Mouse (Mus musculus): ENCODE measurements around the gene Rspo4. TPM values are rescaled to one million over a fixed set of nuclear protein-coding genes. Genes with fewer than 3 reads are reported as not detected.

Gene Rspo4
- polyA plus RNA-seq, 1 experiment from 2014 or later = not detected

DNA sequence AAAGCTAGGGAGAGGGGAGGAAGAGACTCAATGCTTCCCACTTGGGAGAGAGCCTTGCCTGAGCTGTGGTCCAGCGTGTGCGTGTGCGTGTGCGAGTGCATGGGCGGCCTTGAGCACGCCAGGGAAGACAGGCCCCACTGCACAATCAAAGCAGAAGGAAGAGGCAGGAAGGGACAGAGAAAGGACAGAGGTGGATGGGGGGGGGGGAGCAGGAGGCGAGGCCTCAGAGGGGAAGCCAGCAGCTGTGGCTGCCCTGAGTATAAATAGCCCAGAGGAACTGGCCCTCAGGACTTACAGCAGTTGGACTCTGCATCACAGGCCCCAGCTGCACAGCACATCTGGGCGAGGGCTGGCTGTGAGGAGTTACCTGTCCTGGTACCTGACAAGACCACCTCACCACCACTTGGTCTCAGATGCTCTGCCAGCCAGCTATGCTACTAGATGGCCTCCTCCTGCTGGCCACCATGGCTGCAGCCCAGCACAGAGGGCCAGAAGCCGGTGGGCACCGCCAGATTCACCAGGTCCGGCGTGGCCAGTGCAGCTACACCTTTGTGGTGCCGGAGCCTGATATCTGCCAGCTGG lies 68.3 kb downstream of the Rspo4 start, which contains the start of gene Angpt4:
Angpt4 (plus strand) TSS at position 292 of the 582 bp plus-strand sequence.
- Histone ChIP-seq H3K36me3 (replicated peaks) (no peaks in the 10 kb centered on the region), H3K9me3 (replicated peaks) (no peaks in the 10 kb centered on the region), H3K4me3 (replicated peaks) (no peak within 1 kb of the TSS), H3K27me3 (no peaks in the 10 kb centered on the region), H3K27ac (replicated peaks) (no peak within 1 kb of the TSS), H3K4me2 (no peak within 1 kb of the TSS), H3K9ac (no peak within 1 kb of the TSS), H3K4me1 (replicated peaks) (no peaks in the 10 kb centered on the region)
- no peak for ATAC-seq (ENCODE audit: insufficient read depth)
- 52% methylated on average over 13 of the region's 13 CpGs for WGBS (ENCODE audit: insufficient replicate concordance)

DNA sequence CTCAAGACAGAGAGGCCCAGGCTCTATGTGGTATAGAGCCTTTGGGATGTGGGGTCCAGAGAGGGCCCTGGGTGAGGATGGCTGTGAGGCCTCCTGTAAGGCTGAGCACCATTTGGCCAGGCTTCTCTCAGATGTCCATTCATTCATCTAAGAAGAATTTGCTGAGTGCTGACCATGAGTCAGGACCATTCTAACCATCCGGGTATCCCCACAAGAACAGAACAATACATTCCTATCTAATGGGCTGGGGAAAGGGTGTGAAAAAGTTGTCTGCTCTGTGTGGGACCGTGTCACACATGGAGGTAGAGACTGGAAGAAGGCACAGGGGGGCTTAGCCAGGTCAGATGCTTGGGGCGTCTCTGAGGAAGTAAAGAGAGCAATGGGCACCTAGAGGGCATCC lies 69.0 kb downstream of the Rspo4 start:
- H3K4me2 ChIP-seq = no peak overlapping the region
- no peak overlapping the region for H3K27ac ChIP-seq (replicated peaks)
- WGBS (ENCODE audit: insufficient replicate concordance) = 52% methylated on average over 3 of the region's 3 CpGs
- no peaks in the 10 kb centered on the region for H3K9me3 ChIP-seq (replicated peaks)
- H3K4me3 ChIP-seq (replicated peaks) = no peak overlapping the region
- H3K27me3 ChIP-seq = no peaks in the 10 kb centered on the region
- no peak overlapping the region for H3K9ac ChIP-seq
- H3K36me3 ChIP-seq (replicated peaks) = no peaks in the 10 kb centered on the region
- ATAC-seq (ENCODE audit: insufficient read depth) = no peak
- H3K4me1 ChIP-seq (replicated peaks) = no peaks in the 10 kb centered on the region

GRCm38 (mm10) chr2:151914120-151914519 lies 71.4 kb downstream of the Rspo4 start:
- no peak for ATAC-seq (ENCODE audit: insufficient read depth)
- Histone ChIP-seq H3K9me3 (replicated peaks) (no peaks in the 10 kb centered on the region), H3K27ac (replicated peaks) (no peak overlapping the region), H3K4me1 (replicated peaks) (no peaks in the 10 kb centered on the region), H3K4me3 (replicated peaks) (no peak overlapping the region), H3K4me2 (no peak overlapping the region), H3K9ac (no peak overlapping the region), H3K36me3 (replicated peaks) (no peaks in the 10 kb centered on the region), H3K27me3 (no peaks in the 10 kb centered on the region)
- WGBS (ENCODE audit: insufficient replicate concordance) = 71% methylated on average over 5 of the region's 5 CpGs

DNA sequence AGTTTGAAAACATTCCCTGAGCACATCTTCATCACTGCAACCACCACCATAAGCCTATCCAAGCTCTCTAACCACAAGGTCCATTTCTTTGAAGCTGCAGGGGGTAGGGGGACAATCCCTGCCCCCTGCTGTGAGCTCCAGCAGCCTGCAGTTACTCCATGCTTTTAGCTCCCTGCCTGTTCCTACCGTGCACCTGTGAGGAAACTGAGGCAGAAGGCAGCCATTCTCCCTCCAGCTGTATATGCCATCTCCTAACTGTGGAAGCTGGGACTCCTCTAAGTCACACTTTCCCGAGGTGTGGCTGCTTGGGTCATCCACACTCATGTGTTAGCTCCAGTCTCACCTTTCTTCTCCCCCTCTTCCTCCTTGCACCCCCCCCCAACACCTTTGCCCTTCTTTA lies 72.4 kb downstream of the Rspo4 start:
- Histone ChIP-seq H3K9ac (no peak overlapping the region), H3K27me3 (no peaks in the 10 kb centered on the region), H3K27ac (replicated peaks) (no peak overlapping the region), H3K36me3 (replicated peaks) (no peaks in the 10 kb centered on the region), H3K9me3 (replicated peaks) (no peaks in the 10 kb centered on the region), H3K4me3 (replicated peaks) (no peak overlapping the region), H3K4me1 (replicated peaks) (no peaks in the 10 kb centered on the region), H3K4me2 (no peak overlapping the region)
- 24% methylated on average over 2 of the region's 2 CpGs for WGBS (ENCODE audit: insufficient replicate concordance)
- ATAC-seq (ENCODE audit: insufficient read depth) = no peak

DNA sequence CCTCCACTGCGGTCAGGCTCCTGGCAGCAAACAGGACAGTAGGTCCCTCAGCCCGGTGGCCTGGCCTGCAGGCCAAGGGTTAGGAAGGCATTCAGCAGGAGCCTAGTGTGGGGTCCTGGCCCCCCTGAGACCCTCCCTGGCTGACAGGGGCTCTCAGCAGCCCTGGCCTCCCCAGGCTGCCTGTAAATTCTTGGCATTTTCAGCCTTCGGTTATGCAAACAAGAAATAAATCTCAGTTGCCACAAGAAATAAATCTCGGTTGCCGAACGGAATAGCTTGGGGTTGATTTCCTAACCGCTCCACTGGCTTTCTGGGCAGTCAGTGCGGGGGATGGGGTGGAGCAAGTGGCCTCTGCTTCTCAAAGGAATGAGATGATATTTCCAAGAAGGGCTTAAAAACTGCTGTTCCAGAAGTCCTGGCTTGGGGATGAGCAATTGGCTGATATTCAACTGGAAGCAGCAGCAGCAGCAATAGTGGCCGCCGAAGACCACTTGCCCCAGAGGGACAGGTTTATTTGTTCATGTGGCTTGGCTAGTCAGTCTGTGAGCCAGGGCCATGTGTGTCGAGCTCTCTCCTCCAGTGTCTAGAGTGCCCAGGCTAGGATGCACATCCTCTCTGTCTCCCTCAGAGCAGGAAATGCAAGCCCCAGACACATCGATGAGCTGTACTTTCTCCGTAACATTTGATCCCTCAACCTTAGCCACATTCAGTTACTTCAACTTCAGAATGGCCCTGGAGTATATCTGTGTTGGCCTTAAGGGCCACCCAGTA lies 73.5 kb downstream of the Rspo4 start:
- no peaks in the 10 kb centered on the region for H3K9me3 ChIP-seq (replicated peaks)
- H3K4me3 ChIP-seq (replicated peaks) = no peak overlapping the region
- no peak for ATAC-seq (ENCODE audit: insufficient read depth)
- WGBS (ENCODE audit: insufficient replicate concordance) = 59% methylated on average over 13 of the region's 13 CpGs
- no peaks in the 10 kb centered on the region for H3K4me1 ChIP-seq (replicated peaks)
- H3K27me3 ChIP-seq = no peaks in the 10 kb centered on the region
- H3K9ac ChIP-seq = no peak overlapping the region
- H3K27ac ChIP-seq (replicated peaks) = no peak overlapping the region
- H3K4me2 ChIP-seq = no peak overlapping the region
- H3K36me3 ChIP-seq (replicated peaks) = no peaks in the 10 kb centered on the region

- Histone ChIP-seq H3K4me2 (no peak overlapping the region), H3K27me3 (no peaks in the 10 kb centered on the region), H3K9me3 (replicated peaks) (no peaks in the 10 kb centered on the region), H3K36me3 (replicated peaks) (no peaks in the 10 kb centered on the region), H3K4me3 (replicated peaks) (no peak overlapping the region), H3K9ac (no peak overlapping the region), H3K27ac (replicated peaks) (no peak overlapping the region), H3K4me1 (replicated peaks) (no peaks in the 10 kb centered on the region)
- 59% methylated on average over 9 of the region's 9 CpGs for WGBS (ENCODE audit: insufficient replicate concordance)
- no peak for ATAC-seq (ENCODE audit: insufficient read depth)
Observed at GRCm38 (mm10) chr2:151919140-151919539, 76.4 kb downstream of the Rspo4 start.

- 49% methylated on average over 8 of the region's 8 CpGs for WGBS (ENCODE audit: insufficient replicate concordance)
- H3K4me1 ChIP-seq (replicated peaks) = no peaks in the 10 kb centered on the region; the same call in 1 of the 2 replicates
- no peaks in the 10 kb centered on the region for H3K36me3 ChIP-seq (replicated peaks)
- no peaks in the 10 kb centered on the region for H3K27me3 ChIP-seq
- H3K9ac ChIP-seq = no peak overlapping the region
- no peak overlapping the region for H3K27ac ChIP-seq (replicated peaks)
- no peak overlapping the region for H3K4me2 ChIP-seq
- no peak for ATAC-seq (ENCODE audit: insufficient read depth)
- H3K9me3 ChIP-seq (replicated peaks) = no peaks in the 10 kb centered on the region
- no peak overlapping the region for H3K4me3 ChIP-seq (replicated peaks)
Observed at GRCm38 (mm10) chr2:151921068-151921467, 78.3 kb downstream of the Rspo4 start.

DNA sequence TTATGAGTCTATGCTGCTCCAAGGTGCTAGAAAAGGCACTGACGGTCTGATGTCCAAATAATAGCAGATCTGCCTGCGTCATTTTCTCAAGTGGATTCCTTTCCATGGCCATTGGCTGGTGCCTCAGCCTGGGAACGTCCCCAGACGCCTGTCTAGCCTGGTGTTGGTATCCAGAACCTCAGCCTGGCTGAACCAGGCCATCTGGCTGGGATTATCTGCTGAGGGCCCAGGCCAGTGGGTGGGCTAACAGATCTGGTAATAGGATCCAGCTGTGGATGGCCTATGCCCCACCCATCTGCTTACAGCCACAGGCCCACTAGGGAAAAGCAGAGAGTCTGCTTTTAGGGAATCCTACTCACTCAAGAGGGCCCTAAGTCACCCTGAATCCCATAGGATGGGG lies 78.9 kb downstream of the Rspo4 start:
- Histone ChIP-seq H3K9me3 (replicated peaks) (no peaks in the 10 kb centered on the region), H3K36me3 (replicated peaks) (no peaks in the 10 kb centered on the region), H3K27me3 (no peaks in the 10 kb centered on the region), H3K4me1 (replicated peaks) (no peaks in the 10 kb centered on the region; the same call in 1 of the 2 replicates), H3K4me3 (replicated peaks) (no peak overlapping the region), H3K9ac (no peak overlapping the region), H3K27ac (replicated peaks) (no peak overlapping the region), H3K4me2 (no peak overlapping the region)
- 46% methylated on average over 4 of the region's 4 CpGs for WGBS (ENCODE audit: insufficient replicate concordance)
- no peak for ATAC-seq (ENCODE audit: insufficient read depth)

Other genes with a start within 250 kb of the Rspo4 start
- 0.03 TPM in 1 of 2 replicates, not detected in the other for gene Snph, start 210.3 kb upstream of the Rspo4 start, polyA plus RNA-seq (2015; fragmentation: Nextera tagmentation; extraction: Ambion mirVana)
- not detected in 2 replicates for gene Rad21l, start 174.4 kb upstream of the Rspo4 start, polyA plus RNA-seq (2015; fragmentation: Nextera tagmentation; extraction: Ambion mirVana)
- 0.06 TPM in 1 of 2 replicates, not detected in the other for gene Tmem74b, start 140.9 kb upstream of the Rspo4 start, polyA plus RNA-seq (2015; fragmentation: Nextera tagmentation; extraction: Ambion mirVana)
- gene Psmf1, start 98.7 kb upstream of the Rspo4 start, polyA plus RNA-seq (2015; fragmentation: Nextera tagmentation; extraction: Ambion mirVana) = 43.4 and 43.8 TPM in 2 replicates
- 0.13 TPM in 1 of 2 replicates, not detected in the other for gene Angpt4, start 68.3 kb downstream of the Rspo4 start, polyA plus RNA-seq (2015; fragmentation: Nextera tagmentation; extraction: Ambion mirVana)
- gene Fam110a, start 137.3 kb downstream of the Rspo4 start, polyA plus RNA-seq (2015; fragmentation: Nextera tagmentation; extraction: Ambion mirVana) = 9.8 and 10.1 TPM in 2 replicates
- gene Slc52a3, start 153.6 kb downstream of the Rspo4 start, polyA plus RNA-seq (2015; fragmentation: Nextera tagmentation; extraction: Ambion mirVana) = 1.1 and 1.3 TPM in 2 replicates
- not detected in 2 replicates for gene Scrt2, start 238.6 kb downstream of the Rspo4 start, polyA plus RNA-seq (2015; fragmentation: Nextera tagmentation; extraction: Ambion mirVana)